Mouse (Mus musculus): ENCODE data around the gene Abca3. TPM values are rescaled to one million over a fixed set of nuclear protein-coding genes. Genes with fewer than 3 reads are reported as not detected.
"Not testable (repeated sequence)": the region's sequence is repeated elsewhere in the genome, so short reads cannot be mapped to it uniquely, and the experiment has no call there.

The Abca3 gene
- polyA plus RNA-seq, 1 experiment, result 52.2 TPM

DNA sequence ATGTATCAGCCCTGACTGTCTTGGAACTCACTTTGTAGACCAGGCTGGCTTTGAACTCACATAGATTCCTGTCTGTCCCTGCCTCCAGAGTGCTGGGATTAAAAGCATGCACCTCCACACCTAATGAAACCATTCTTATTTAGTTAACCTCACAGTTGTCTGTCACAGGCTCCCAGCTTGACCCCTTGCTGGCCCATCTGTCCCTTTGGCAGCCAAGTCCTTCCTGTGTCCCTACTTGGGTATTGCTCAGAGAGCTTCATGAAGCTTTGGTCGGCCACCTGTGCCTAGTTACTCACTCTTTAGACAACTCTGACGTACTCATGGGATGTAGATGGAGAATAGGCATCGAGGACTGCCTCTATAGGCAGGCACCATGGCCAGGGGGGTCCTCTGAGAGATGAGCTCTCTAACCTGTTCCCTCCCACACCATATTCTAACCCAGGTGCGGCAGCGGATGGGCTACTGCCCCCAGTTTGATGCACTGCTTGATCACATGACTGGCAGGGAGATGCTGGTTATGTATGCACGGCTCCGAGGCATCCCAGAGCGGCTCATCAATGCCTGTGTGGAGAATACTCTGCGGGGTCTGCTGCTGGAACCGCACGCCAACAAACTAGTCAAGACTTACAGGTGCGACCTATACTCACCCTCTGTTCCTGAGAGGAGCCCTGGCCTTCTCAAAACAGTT lies 55.5 kb downstream of the Abca3 start:
- TF ChIP-seq POLR2A (IDR thresholded peaks at IDR 0.05; ENCODE audit: extremely low read depth, insufficient read depth, low read length), result no peak
- TF ChIP-seq CTCF (IDR thresholded peaks at IDR 0.05; ENCODE audit: extremely low read depth, insufficient read depth, low read length), result no peak
- H3K4me3 ChIP-seq (ENCODE audit: insufficient read depth, low read length), result no peak overlapping the region
- no peak overlapping the region for H3K27ac ChIP-seq (ENCODE audit: insufficient read depth, low read length)
- H3K4me1 ChIP-seq (ENCODE audit: control insufficient read depth, insufficient read depth, low read length), result no peaks in the 10 kb centered on the region; the same call in 1 of the 2 replicates

- TF ChIP-seq CTCF (IDR thresholded peaks at IDR 0.05; ENCODE audit: extremely low read depth, insufficient read depth, low read length) (no peak), POLR2A (IDR thresholded peaks at IDR 0.05; ENCODE audit: extremely low read depth, insufficient read depth, low read length) (no peak)
- peak overlapping the region; percentile 90 for H3K4me3 ChIP-seq (ENCODE audit: insufficient read depth, low read length)
- H3K4me1 ChIP-seq (ENCODE audit: control insufficient read depth, insufficient read depth, low read length), result no peaks in the 10 kb centered on the region
- peak overlapping the region; percentile 42; the same call in 1 of the 2 replicates for H3K27ac ChIP-seq (ENCODE audit: insufficient read depth, low read length)
These were observed 61.9 kb downstream of the Abca3 start for GRCm38 (mm10) chr17:24413557-24414211.

- Histone ChIP-seq H3K4me3 (ENCODE audit: insufficient read depth, low read length) (peak within 1 kb of the TSS; percentile 90), H3K4me1 (ENCODE audit: control insufficient read depth, insufficient read depth, low read length) (no peaks in the 10 kb centered on the region), H3K27ac (ENCODE audit: insufficient read depth, low read length) (peak within 1 kb of the TSS; percentile 42; the same call in 1 of the 2 replicates)
- TF ChIP-seq CTCF (IDR thresholded peaks at IDR 0.05; ENCODE audit: extremely low read depth, insufficient read depth, low read length) (no peak), POLR2A (IDR thresholded peaks at IDR 0.05; ENCODE audit: extremely low read depth, insufficient read depth, low read length) (peak; percentile 65; the same call in 1 of the 2 replicates)
These were observed 62.7 kb downstream of the Abca3 start, which contains the start of gene Rnps1 for GRCm38 (mm10) chr17:24414230-24414976. TSS of gene Rnps1 (plus strand) at chr17:24414565.

- H3K4me3 ChIP-seq (ENCODE audit: insufficient read depth, low read length), result peak overlapping the region; percentile 90
- H3K4me1 ChIP-seq (ENCODE audit: control insufficient read depth, insufficient read depth, low read length), result no peaks in the 10 kb centered on the region
- H3K27ac ChIP-seq (ENCODE audit: insufficient read depth, low read length), result no peak overlapping the region
- TF ChIP-seq POLR2A (IDR thresholded peaks at IDR 0.05; ENCODE audit: extremely low read depth, insufficient read depth, low read length) (no peak), CTCF (IDR thresholded peaks at IDR 0.05; ENCODE audit: extremely low read depth, insufficient read depth, low read length) (no peak)
These were observed 63.3 kb downstream of the Abca3 start for GRCm38 (mm10) chr17:24415011-24415410.

DNA sequence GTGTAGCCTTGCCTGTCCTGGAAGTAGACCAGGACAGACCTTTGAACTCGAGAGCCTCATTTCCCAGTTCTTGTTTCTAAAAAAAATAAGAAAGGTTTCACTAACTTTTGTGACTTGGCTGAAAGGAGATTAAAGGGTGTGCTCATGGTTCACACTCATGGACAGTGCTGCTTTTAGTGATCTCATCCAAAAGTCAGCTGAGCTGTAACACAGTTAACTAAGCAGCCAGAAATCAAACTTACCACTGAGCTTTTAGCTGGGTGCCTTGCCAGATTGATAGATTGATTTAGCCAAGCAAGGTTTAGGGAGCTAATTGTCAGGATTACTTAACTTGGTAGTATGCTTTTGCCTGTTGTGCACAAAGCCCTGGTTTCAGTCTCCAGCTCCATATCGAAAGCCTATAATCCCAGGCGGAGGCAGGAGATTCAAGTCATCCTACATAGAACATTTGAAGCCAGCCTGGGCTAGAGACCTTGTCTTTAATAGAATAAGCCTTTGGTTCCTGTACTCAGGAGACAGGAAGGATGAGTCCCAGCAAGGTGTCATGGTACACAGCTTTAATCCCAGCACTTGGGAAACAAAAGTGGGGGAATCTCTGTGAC lies 64.4 kb downstream of the Abca3 start:
- TF ChIP-seq POLR2A (IDR thresholded peaks at IDR 0.05; ENCODE audit: extremely low read depth, insufficient read depth, low read length) (no peak), CTCF (IDR thresholded peaks at IDR 0.05; ENCODE audit: extremely low read depth, insufficient read depth, low read length) (no peak)
- H3K4me3 ChIP-seq (ENCODE audit: insufficient read depth, low read length), result peak overlapping the region; percentile 90; the same call in 1 of the 2 replicates

GRCm38 (mm10) chr17:24423114-24423513 lies 71.4 kb downstream of the Abca3 start:
- H3K4me3 ChIP-seq (ENCODE audit: insufficient read depth, low read length), result no peak overlapping the region
- no peak for TF ChIP-seq POLR2A (IDR thresholded peaks at IDR 0.05; ENCODE audit: extremely low read depth, insufficient read depth, low read length)
- TF ChIP-seq CTCF (IDR thresholded peaks at IDR 0.05; ENCODE audit: extremely low read depth, insufficient read depth, low read length), result no peak
- H3K4me1 ChIP-seq (ENCODE audit: control insufficient read depth, insufficient read depth, low read length), result no peaks in the 10 kb centered on the region
- no peak overlapping the region for H3K27ac ChIP-seq (ENCODE audit: insufficient read depth, low read length)

More for the DNA sequence above, 64.4 kb downstream of the Abca3 start:
- Histone ChIP-seq H3K27ac (ENCODE audit: insufficient read depth, low read length) (no peak overlapping the region), H3K4me1 (ENCODE audit: control insufficient read depth, insufficient read depth, low read length) (no peaks in the 10 kb centered on the region)

- Histone ChIP-seq H3K4me1 (ENCODE audit: control insufficient read depth, insufficient read depth, low read length) (no peaks in the 10 kb centered on the region), H3K27ac (ENCODE audit: insufficient read depth, low read length) (no peak overlapping the region), H3K4me3 (ENCODE audit: insufficient read depth, low read length) (no peak overlapping the region)
- TF ChIP-seq CTCF (IDR thresholded peaks at IDR 0.05; ENCODE audit: extremely low read depth, insufficient read depth, low read length) (no peak), POLR2A (IDR thresholded peaks at IDR 0.05; ENCODE audit: extremely low read depth, insufficient read depth, low read length) (no peak)
These were observed 72.7 kb downstream of the Abca3 start for GRCm38 (mm10) chr17:24424489-24424888.

DNA sequence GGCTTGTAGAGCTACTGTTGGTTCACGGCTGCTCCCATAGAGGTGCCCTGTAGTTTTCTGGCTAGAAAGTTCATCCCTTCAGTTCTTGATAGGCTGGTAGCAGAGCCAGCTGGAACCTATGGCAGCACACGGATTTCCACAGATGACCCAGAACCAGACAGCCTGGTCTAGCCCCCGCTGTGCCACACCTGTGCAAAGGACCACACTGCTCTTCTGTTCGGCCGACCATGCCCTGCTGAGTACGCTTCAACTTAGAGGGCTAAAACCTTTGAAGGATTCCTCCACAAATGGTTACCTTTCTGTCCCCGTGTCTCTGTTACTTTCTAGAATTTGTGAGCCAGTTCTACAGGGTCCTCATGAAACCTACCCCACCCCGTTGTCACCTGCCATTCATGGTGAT lies 73.6 kb downstream of the Abca3 start:
- H3K27ac ChIP-seq (ENCODE audit: insufficient read depth, low read length); H3K4me1 ChIP-seq (ENCODE audit: control insufficient read depth, insufficient read depth, low read length); H3K4me3 ChIP-seq (ENCODE audit: insufficient read depth, low read length): not testable (repeated sequence)

DNA sequence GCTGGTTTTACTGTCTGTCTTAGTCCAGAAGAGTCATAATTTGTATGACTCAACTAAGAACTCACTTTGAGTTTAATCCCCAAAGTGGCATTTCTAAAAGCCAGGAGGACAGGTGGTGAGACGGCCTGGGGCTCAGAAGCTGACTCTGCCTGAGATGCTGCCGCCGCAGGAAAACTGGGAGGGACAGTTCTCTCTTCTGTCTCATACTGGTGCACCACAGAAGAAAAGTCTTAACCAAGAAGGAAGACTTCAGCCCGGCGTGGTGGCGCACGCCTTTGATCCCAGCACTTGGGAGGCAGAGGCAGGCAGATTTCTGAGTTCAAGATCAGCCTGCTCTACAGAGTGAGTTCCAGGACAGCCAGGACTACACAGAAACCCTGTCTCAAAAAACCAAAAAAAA lies 74.2 kb downstream of the Abca3 start:
- Histone ChIP-seq H3K4me1 (ENCODE audit: control insufficient read depth, insufficient read depth, low read length) (no peaks in the 10 kb centered on the region), H3K4me3 (ENCODE audit: insufficient read depth, low read length) (peak overlapping the region; percentile 49; the same call in 1 of the 2 replicates), H3K27ac (ENCODE audit: insufficient read depth, low read length) (no peak overlapping the region)
- TF ChIP-seq CTCF (IDR thresholded peaks at IDR 0.05; ENCODE audit: extremely low read depth, insufficient read depth, low read length), result no peak
- TF ChIP-seq POLR2A (IDR thresholded peaks at IDR 0.05; ENCODE audit: extremely low read depth, insufficient read depth, low read length), result no peak
